Mouse (Mus musculus): ENCODE results near the gene Slc25a12.

The Slc25a12 gene

GRCm38 (mm10) chr2:71358347-71358746, 9.2 kb downstream of the Slc25a12 start:
- POLR2A ChIA-PET: interaction anchor here (0.6 to 39.4 kb wide), 11 partner anchors 0 to 730 kb away, joined by 3 to 1307 read pairs (median 11); partner anchors contain the start of genes Slc25a12 (in 4 of the 4) and Hat1 (in 1 of the 4)
- CTCF ChIA-PET: no interaction called here

- POLR2A ChIA-PET: interaction anchor here (0.6 to 39.4 kb wide), 38 partner anchors 4 to 653 kb away, joined by 3 to 1307 read pairs (median 4); partner anchors contain the start of genes Hat1 (in 3 of the 4), Slc25a12 (in 3 of the 4), Dync1i2 (in 1 of the 4) and Metap1d (in 1 of the 4)
- CTCF ChIA-PET: interaction anchor here in 1 of 4 experiments (1.6 kb wide), 1 partner anchor 10 kb away, joined by 4 read pairs; no protein-coding TSS in a partner anchor
Measured at GRCm38 (mm10) chr2:71354055-71354425, 13.5 kb downstream of the Slc25a12 start.

- ChIA-PET POLR2A (interaction anchor here (0.7 to 39.4 kb wide), 30 partner anchors 5 to 215 kb away, joined by 3 to 1307 read pairs (median 5); partner anchors contain the start of genes Hat1 (in 3 of the 4), Slc25a12 (in 3 of the 4), Dync1i2 (in 1 of the 4) and Metap1d (in 1 of the 4)), CTCF (interaction anchor here in 1 of 4 experiments (1.6 kb wide), 1 partner anchor 9 kb away, joined by 4 read pairs; no protein-coding TSS in a partner anchor)
Measured at GRCm38 (mm10) chr2:71353306-71354054, 14.1 kb downstream of the Slc25a12 start.

- CTCF ChIA-PET: no interaction called here
- POLR2A ChIA-PET: interaction anchor here (0.7 to 39.4 kb wide), 32 partner anchors 7 to 516 kb away, joined by 3 to 1307 read pairs (median 5); partner anchors contain the start of genes Hat1 (in 4 of the 4), Slc25a12 (in 4 of the 4) and Metap1d (in 1 of the 4)
Measured at GRCm38 (mm10) chr2:71351727-71351987, 15.9 kb downstream of the Slc25a12 start.

- CTCF ChIA-PET: interaction anchor here in 1 of 4 experiments (0.6 kb wide), 1 partner anchor 15 kb away, joined by 3 read pairs; no protein-coding TSS in a partner anchor
Measured at GRCm38 (mm10) chr2:71350904-71351726, 16.4 kb downstream of the Slc25a12 start.

GRCm38 (mm10) chr2:71350181-71350580, 17.4 kb downstream of the Slc25a12 start:
- POLR2A ChIA-PET: interaction anchor here (0.5 to 39.4 kb wide), 56 partner anchors 8 to 1976 kb away, joined by 3 to 1307 read pairs (median 6); partner anchors contain the start of genes Slc25a12 (in 4 of the 4), Hat1 (in 3 of the 4), Pdk1 (in 2 of the 4) and Dync1i2 (in 1 of the 4)

More at GRCm38 (mm10) chr2:71350904-71351726, 16.4 kb downstream of the Slc25a12 start:
- POLR2A ChIA-PET: interaction anchor here (0.7 to 39.4 kb wide), 36 partner anchors 7 to 517 kb away, joined by 3 to 1307 read pairs (median 5); partner anchors contain the start of genes Hat1 (in 4 of the 4), Slc25a12 (in 4 of the 4), Dync1i2 (in 1 of the 4) and Metap1d (in 1 of the 4)

GRCm38 (mm10) chr2:71349511-71349910, 18.0 kb downstream of the Slc25a12 start:
- POLR2A ChIA-PET: interaction anchor here (0.6 to 39.4 kb wide), 63 partner anchors 9 to 1977 kb away, joined by 3 to 1307 read pairs (median 5); partner anchors contain the start of genes Slc25a12 (in 4 of the 4), Hat1 (in 3 of the 4), Pdk1 (in 2 of the 4) and Dync1i2 (in 1 of the 4)
- CTCF ChIA-PET: interaction anchor here in 1 of 4 experiments (0.8 kb wide), 1 partner anchor 79 kb away, joined by 14 read pairs; no protein-coding TSS in a partner anchor

More at GRCm38 (mm10) chr2:71350181-71350580, 17.4 kb downstream of the Slc25a12 start:
- CTCF ChIA-PET: interaction anchor here in 1 of 4 experiments (0.8 kb wide), 1 partner anchor 80 kb away, joined by 14 read pairs; no protein-coding TSS in a partner anchor

- ChIA-PET CTCF (interaction anchor here in 2 of 4 experiments (0.6 to 1.0 kb wide), 4 partner anchors 19 to 748 kb away, joined by 3 to 5 read pairs (median 4); partner anchors contain the start of gene Slc25a12 (in 1 of the 2)), POLR2A (interaction anchor here (0.5 to 39.4 kb wide), 86 partner anchors 8 to 1679 kb away, joined by 3 to 1307 read pairs (median 4); partner anchors contain the start of genes Hat1 (in 3 of the 4), Slc25a12 (in 3 of the 4), Dync1i2 (in 2 of the 4) and Cybrd1 (in 1 of the 4))
Measured at GRCm38 (mm10) chr2:71347732-71348490, 19.6 kb downstream of the Slc25a12 start.

- CTCF ChIA-PET: interaction anchor here in 1 of 4 experiments (0.7 kb wide), 1 partner anchor 35 kb away, joined by 4 read pairs; no protein-coding TSS in a partner anchor
Measured at GRCm38 (mm10) chr2:71347160-71347559, 20.4 kb downstream of the Slc25a12 start.

GRCm38 (mm10) chr2:71343884-71344640, 23.5 kb downstream of the Slc25a12 start:
- CTCF ChIA-PET: interaction anchor here in 3 of 4 experiments (0.6 to 1.5 kb wide), 7 partner anchors 8 to 201 kb away, joined by 3 to 4 read pairs (median 3); no protein-coding TSS in a partner anchor
- POLR2A ChIA-PET: interaction anchor here (0.5 to 39.4 kb wide), 14 partner anchors 4 to 304 kb away, joined by 3 to 1307 read pairs (median 4); partner anchors contain the start of gene Slc25a12 (in 1 of the 4)

More at GRCm38 (mm10) chr2:71347160-71347559, 20.4 kb downstream of the Slc25a12 start:
- POLR2A ChIA-PET: interaction anchor here (0.6 to 39.4 kb wide), 18 partner anchors 7 to 641 kb away, joined by 3 to 1307 read pairs (median 17); partner anchors contain the start of genes Slc25a12 (in 3 of the 4) and Hat1 (in 2 of the 4)

GRCm38 (mm10) chr2:71340126-71340525, 27.4 kb downstream of the Slc25a12 start:
- CTCF ChIA-PET: no interaction called here

GRCm38 (mm10) chr2:71338145-71338796, 29.3 kb downstream of the Slc25a12 start:
- ChIA-PET POLR2A (interaction anchor here (0.5 to 39.4 kb wide), 20 partner anchors 9 to 125 kb away, joined by 3 to 1307 read pairs (median 4); partner anchors contain the start of genes Hat1 (in 2 of the 4) and Slc25a12 (in 1 of the 4)), CTCF (interaction anchor here in 1 of 4 experiments (0.5 kb wide), 1 partner anchor 804 kb away, joined by 3 read pairs; no protein-coding TSS in a partner anchor)

More at GRCm38 (mm10) chr2:71340126-71340525, 27.4 kb downstream of the Slc25a12 start:
- POLR2A ChIA-PET: interaction anchor here in 3 of 4 experiments (1.3 to 39.4 kb wide), 5 partner anchors 9 to 27 kb away, joined by 3 to 1307 read pairs (median 4); partner anchors contain the start of gene Slc25a12 (in 2 of the 3)

- POLR2A ChIA-PET: interaction anchor here (0.8 to 39.4 kb wide), 21 partner anchors 10 to 124 kb away, joined by 3 to 1307 read pairs (median 7); partner anchors contain the start of genes Hat1 (in 2 of the 4), Metap1d (in 2 of the 4) and Slc25a12 (in 2 of the 4)
- CTCF ChIA-PET: interaction anchor here in 1 of 4 experiments (1.2 kb wide), 1 partner anchor 8 kb away, joined by 3 read pairs; no protein-coding TSS in a partner anchor
Measured at GRCm38 (mm10) chr2:71336631-71337030, 30.9 kb downstream of the Slc25a12 start.

- CTCF ChIA-PET: interaction anchor here in 1 of 4 experiments (1.2 kb wide), 1 partner anchor 9 kb away, joined by 3 read pairs; no protein-coding TSS in a partner anchor
- POLR2A ChIA-PET: interaction anchor here (0.7 to 39.4 kb wide), 23 partner anchors 9 to 124 kb away, joined by 3 to 1307 read pairs (median 5); partner anchors contain the start of genes Hat1 (in 2 of the 4), Metap1d (in 2 of the 4) and Slc25a12 (in 2 of the 4)
Measured at GRCm38 (mm10) chr2:71336209-71336608, 31.3 kb downstream of the Slc25a12 start.

Measured in embryonic stem cell, embryonic (primary cell).